Mouse (Mus musculus): ENCODE measurements around the gene Orc3. TPM values are rescaled to one million over a fixed set of nuclear protein-coding genes. Genes with fewer than 3 reads are reported as not detected.

Orc3 gene
- polyA plus RNA-seq, 1 experiment = 32.8 TPM

DNA sequence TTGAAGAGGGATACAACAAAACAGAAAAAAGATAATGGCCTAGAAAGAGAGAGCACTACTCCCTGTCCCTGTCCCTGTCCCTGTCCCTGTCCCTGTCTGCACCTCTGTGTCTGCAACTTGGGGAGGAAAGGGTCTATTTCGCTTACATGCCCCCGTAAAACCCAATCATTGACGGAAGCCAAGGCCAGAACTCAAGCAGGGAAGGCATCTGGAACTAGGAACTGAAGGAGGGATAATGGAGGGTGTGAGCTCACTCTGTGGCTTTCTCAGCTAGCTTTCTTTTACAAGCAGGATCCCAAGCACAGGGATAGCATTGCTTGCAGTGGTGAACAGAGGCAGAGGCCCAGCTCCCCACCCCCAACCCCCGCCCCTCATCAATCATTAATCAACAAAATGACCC lies 85.4 kb downstream of the Orc3 start:
- TF ChIP-seq POLR2A (IDR thresholded peaks at IDR 0.05; ENCODE audit: extremely low read depth, insufficient read depth, low read length) (no peak), CTCF (IDR thresholded peaks at IDR 0.05; ENCODE audit: extremely low read depth, insufficient read depth, low read length) (no peak)
- H3K4me3 ChIP-seq (ENCODE audit: insufficient read depth, low read length) = no peak overlapping the region
- H3K27ac ChIP-seq (ENCODE audit: insufficient read depth, low read length) = no peak overlapping the region
- peaks cover 1% of the 10 kb centered on the region for H3K4me1 ChIP-seq (ENCODE audit: control insufficient read depth, insufficient read depth, low read length)

DNA sequence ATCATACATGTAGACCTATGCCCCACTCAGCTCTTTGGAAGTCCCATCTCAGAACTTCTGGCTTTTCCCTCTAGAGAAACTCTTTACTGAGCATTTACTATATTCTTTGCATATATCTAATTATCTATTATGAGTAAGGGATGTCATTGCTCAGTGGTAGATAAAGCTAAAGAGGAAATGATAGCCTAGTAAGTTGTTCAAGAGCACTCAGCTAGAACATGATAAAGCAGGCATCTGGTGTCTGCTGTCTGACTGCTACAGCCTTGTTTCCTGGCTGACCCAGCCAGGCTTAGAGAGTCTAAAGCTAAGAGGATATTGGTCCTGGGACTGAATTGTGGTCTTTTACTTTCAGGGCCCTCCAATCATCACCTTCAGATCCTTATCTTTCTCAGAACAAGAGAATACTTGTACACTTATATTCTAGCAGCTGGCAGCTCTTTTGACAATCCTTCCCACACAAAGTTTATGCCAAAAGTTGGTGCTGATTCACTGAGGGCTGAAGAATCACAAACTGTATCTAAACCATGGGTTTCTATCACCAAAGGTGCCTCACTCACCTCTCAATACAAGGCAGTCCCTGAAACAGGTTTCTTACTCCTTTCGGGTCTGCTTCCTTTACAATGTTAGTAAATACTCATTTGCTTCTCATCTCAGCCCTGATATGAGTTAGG lies 86.2 kb downstream of the Orc3 start:
- Histone ChIP-seq H3K27ac (ENCODE audit: insufficient read depth, low read length) (no peak overlapping the region), H3K4me3 (ENCODE audit: insufficient read depth, low read length) (no peak overlapping the region), H3K4me1 (ENCODE audit: control insufficient read depth, insufficient read depth, low read length) (peaks cover 3% of the 10 kb centered on the region)
- no peak for TF ChIP-seq CTCF (IDR thresholded peaks at IDR 0.05; ENCODE audit: extremely low read depth, insufficient read depth, low read length)
- TF ChIP-seq POLR2A (IDR thresholded peaks at IDR 0.05; ENCODE audit: extremely low read depth, insufficient read depth, low read length) = no peak

DNA sequence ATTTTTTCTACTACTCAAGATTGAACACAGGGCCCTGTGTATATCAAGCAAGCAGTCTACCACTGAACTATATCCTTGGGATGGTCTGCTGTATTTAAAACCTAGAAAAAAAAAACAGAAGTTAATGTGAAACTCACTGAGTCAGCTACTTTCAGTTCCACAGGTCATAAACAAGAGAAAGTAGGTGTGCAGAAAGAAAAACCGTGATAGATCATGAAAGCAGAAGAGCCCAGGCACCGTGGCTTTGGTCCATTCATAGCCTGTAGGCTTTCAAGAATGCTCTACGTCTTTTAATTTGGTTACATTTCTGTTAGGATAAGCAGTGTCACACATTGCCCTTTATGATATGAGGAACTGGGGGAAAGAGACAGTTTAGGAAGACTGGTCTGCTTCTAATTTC lies 88.0 kb downstream of the Orc3 start:
- no peak overlapping the region for H3K4me3 ChIP-seq (ENCODE audit: insufficient read depth, low read length)
- H3K4me1 ChIP-seq (ENCODE audit: control insufficient read depth, insufficient read depth, low read length) = peaks cover 5% of the 10 kb centered on the region
- H3K27ac ChIP-seq (ENCODE audit: insufficient read depth, low read length) = no peak overlapping the region
- TF ChIP-seq CTCF (IDR thresholded peaks at IDR 0.05; ENCODE audit: extremely low read depth, insufficient read depth, low read length) = no peak
- no peak for TF ChIP-seq POLR2A (IDR thresholded peaks at IDR 0.05; ENCODE audit: extremely low read depth, insufficient read depth, low read length)

DNA sequence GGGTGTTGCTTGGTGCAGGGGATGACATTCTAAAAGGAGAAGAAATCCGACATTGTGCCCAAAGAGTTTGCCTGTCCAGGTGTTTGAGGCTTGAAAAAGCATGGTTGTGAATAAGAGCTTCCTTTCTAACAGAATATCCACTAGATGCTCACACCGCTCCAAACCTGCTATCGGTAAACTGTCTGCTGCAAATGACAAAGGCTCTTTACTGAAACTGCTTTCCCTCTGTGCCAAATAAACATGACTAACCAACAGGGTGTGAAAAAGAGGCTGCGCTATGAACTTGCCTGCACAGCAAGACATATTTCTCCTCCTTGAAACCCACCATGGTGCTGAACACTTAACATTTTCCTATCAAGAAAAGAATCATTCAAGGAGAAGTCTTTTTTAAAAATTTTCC lies 91.2 kb downstream of the Orc3 start:
- H3K27ac ChIP-seq (ENCODE audit: insufficient read depth, low read length) = no peak overlapping the region
- peaks cover 3% of the 10 kb centered on the region for H3K4me1 ChIP-seq (ENCODE audit: control insufficient read depth, insufficient read depth, low read length)
- TF ChIP-seq CTCF (IDR thresholded peaks at IDR 0.05; ENCODE audit: extremely low read depth, insufficient read depth, low read length) = no peak
- no peak for TF ChIP-seq POLR2A (IDR thresholded peaks at IDR 0.05; ENCODE audit: extremely low read depth, insufficient read depth, low read length)
- H3K4me3 ChIP-seq (ENCODE audit: insufficient read depth, low read length) = no peak overlapping the region

- Histone ChIP-seq H3K4me3 (ENCODE audit: insufficient read depth, low read length) (no peak overlapping the region), H3K4me1 (ENCODE audit: control insufficient read depth, insufficient read depth, low read length) (peaks cover 3% of the 10 kb centered on the region), H3K27ac (ENCODE audit: insufficient read depth, low read length) (no peak overlapping the region)
- TF ChIP-seq POLR2A (IDR thresholded peaks at IDR 0.05; ENCODE audit: extremely low read depth, insufficient read depth, low read length) (no peak), CTCF (IDR thresholded peaks at IDR 0.05; ENCODE audit: extremely low read depth, insufficient read depth, low read length) (no peak)
These were observed 91.9 kb downstream of the Orc3 start for GRCm38 (mm10) chr4:34522846-34523245.

Other genes starting within 250 kb of the Orc3 start
- 75.1 and 75.8 TPM in 2 replicates for gene Akirin2, start 64.0 kb downstream of the Orc3 start, polyA plus RNA-seq (2012; rRNA removed)
- 25.7 and 27.4 TPM in 2 replicates for gene Rars2, start within 50 bp of the Orc3 start, polyA plus RNA-seq (2012; rRNA removed)
- 17.3 and 19.1 TPM in 2 replicates for gene Slc35a1, start 72.5 kb upstream of the Orc3 start, polyA plus RNA-seq (2012; rRNA removed)
- 2.0 and 2.1 TPM in 2 replicates for gene Cfap206, start 115.3 kb upstream of the Orc3 start, polyA plus RNA-seq (2012; rRNA removed)
- gene Gm136, start 141.3 kb upstream of the Orc3 start, polyA plus RNA-seq (2012; rRNA removed) = 0.09 TPM in 1 of 2 replicates, not detected in the other
- 27.1 and 30.9 TPM in 2 replicates for gene Smim8, start 163.5 kb upstream of the Orc3 start, polyA plus RNA-seq (2012; rRNA removed)